Mouse (Mus musculus) T-helper 1 cell (primary cell): ENCODE measurements at regions not wholly inside any gene's neighbourhood (a gene's known extent, or its start where the extent isn't known, plus 50 kb on each side); places are given as distances from the start of the nearest gene placed in this dataset.
"Not testable (repeated sequence)": the region's sequence is repeated elsewhere in the genome, so short reads cannot be mapped to it uniquely, and the experiment has no call there.

Source experiments
- in situ Hi-C: fragments of 300-600 bp; cut with MboI, MseI; formaldehyde crosslinking; loops from one replicate; pipeline ENCODE4 v1.15.1; 2025; ENCODE audit warnings: high pct_unique_total_duplicates

DNA sequence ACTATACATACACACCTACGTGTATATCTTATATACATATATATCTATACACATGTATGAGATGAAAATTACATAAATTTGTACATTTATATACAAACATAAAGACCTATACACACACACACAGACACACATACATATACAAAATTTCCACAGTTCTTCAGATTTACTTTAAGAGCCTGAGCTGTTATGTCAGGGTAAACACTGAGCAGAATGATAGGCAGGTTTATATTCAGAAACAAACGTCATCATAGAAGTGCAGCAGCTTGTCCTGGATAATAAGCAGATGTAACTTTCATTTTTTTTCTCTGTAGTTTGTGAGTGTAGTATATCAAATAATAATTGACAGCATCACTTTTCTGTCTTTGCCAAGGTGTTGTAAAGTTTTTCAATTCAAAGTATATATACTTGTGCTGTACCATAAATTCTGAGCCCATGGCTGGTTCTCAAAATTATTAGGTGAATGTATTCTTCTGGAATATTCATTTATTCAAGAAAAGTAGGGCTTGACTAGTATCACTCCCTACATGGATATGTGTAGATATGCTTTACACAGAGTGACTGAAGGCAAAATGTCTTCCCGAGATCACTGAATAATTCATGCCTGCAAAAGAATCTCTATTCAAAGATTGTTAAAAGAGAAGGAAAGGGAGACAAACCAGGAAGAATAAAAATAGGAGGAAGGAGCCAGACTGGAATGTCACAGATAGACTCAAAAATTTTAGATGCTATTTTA is 583.8 kb upstream of the Brinp3 start:
- in situ Hi-C loops: no loop called here

DNA sequence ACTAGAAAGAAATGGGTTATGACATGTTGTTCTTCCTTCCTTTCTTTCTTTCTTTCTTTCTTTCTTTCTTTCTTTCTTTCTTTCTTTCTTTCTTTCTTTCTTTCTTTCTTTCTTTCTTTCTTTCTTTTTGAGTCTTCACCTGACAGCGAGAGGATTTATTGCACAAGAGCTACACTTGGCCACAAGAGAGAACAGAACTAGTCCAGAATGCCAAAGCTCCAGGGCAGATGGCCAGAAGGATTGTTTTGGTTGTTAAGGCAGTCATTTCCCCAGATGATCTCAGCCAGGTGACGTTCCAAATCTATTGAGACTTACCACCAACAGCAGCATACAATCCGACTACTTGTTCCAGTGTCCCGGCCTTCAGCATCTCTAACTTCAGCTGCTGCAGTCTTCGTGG is 558.8 kb upstream of the Brinp3 start:
- in situ Hi-C loops: no loop called here

GRCm38 (mm10) chr1:145957762-145958161 is 536.8 kb upstream of the Brinp3 start:
- in situ Hi-C loops: not testable (repeated sequence)

- in situ Hi-C loops: no loop called here
Measured at GRCm38 (mm10) chr1:145962303-145962702, 532.3 kb upstream of the Brinp3 start.

- in situ Hi-C loops: no loop called here
Measured at GRCm38 (mm10) chr1:145968026-145968425, 526.5 kb upstream of the Brinp3 start.

GRCm38 (mm10) chr1:145972416-145972815 is 522.1 kb upstream of the Brinp3 start:
- in situ Hi-C loops: no loop called here

- in situ Hi-C loops: no loop called here
Measured at GRCm38 (mm10) chr1:146002010-146002409, 492.6 kb upstream of the Brinp3 start.

DNA sequence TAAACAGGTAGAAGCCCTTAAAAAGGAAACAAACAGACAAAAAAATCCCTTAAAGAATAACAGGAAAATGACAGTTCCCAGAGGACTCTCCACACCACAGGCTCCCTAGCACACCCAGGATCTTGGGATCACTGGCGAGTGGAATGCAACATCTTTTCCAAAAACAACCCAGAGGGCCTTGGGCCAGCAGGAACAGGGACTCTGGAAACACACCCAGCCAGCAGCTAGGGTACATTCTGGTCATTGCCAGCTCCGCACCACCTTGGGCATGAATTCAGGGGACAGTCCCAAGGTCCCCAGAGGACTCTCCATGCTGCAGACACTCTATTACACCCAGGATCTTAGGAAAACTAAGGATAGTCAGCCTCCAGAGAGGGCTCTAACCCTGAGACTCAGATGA is 479.5 kb upstream of the Brinp3 start:
- in situ Hi-C loops: no loop called here

DNA sequence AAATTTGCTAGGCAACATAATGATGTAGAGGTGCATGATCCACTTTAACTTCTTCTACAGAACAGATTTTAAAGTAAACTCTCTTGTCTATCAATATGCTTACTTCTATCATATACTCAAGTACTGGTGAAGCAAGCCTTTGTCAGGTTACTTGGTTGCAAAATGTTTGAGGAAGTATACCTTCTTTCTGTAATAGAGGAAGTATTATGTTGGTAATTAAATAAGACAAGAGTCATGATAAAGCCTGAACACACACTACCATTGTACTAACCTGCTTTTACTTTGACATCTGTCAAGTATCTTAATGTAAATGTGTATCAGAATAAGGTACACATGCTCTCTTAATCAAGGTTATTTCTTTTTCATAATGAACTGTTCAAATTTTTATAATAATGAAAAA is 467.9 kb upstream of the Brinp3 start:
- in situ Hi-C loops: loop anchor here (10.0 to 25.0 kb wide), 2 partner anchors 1511 to 1552 kb away; no protein-coding TSS in a partner anchor

GRCm38 (mm10) chr1:146027650-146028049 is 466.9 kb upstream of the Brinp3 start:
- in situ Hi-C loops: loop anchor here (10.0 to 25.0 kb wide), 2 partner anchors 1510 to 1553 kb away; no protein-coding TSS in a partner anchor

- in situ Hi-C loops: loop anchor here (25.0 kb wide), 1 partner anchor 1505 kb away; no protein-coding TSS in a partner anchor
Measured at GRCm38 (mm10) chr1:146032396-146032795, 462.2 kb upstream of the Brinp3 start.

DNA sequence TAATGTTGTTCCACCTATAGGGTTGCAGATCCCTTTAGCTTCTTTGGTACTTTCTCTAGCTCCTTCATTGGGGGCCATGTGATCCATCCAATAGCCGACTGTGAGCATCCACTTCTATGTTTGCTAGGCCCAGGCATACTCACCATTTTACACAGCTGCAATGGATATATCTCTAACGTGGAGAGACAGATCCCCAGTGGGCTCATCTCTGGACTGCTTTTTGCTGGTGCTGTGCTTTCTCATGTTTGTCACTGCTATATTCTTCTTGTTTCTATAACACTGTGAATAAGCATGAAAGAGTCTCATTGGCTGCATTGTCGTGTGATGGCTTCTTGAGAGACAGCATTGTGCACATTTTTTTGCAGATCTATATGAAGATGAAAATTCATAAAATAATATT is 461.6 kb upstream of the Brinp3 start:
- in situ Hi-C loops: loop anchor here (25.0 kb wide), 1 partner anchor 1504 kb away; no protein-coding TSS in a partner anchor

GRCm38 (mm10) chr1:146052504-146052903 is 442.1 kb upstream of the Brinp3 start:
- in situ Hi-C loops: loop anchor here (25.0 kb wide), 1 partner anchor 1940 kb away; no protein-coding TSS in a partner anchor
